Mouse (Mus musculus) midbrain, embryonic 14.5 days (tissue): ENCODE data around the gene Il34. TPM values are rescaled to one million over a fixed set of nuclear protein-coding genes. Genes with fewer than 3 reads are reported as not detected.

Source experiments
- ATAC-seq: fragments of 200-750 bp; cut with Nextera tagmentation; 2 replicates; pipeline ENCODE4 v1.8.0; 2017; ENCODE audit warnings: moderate number of reproducible peaks, moderate library complexity; ENCODE audit not compliant: low FRiP score, low TSS enrichment
- DNase-seq: peaks from one replicate; pipeline ENCODE4 v3.0.0-alpha.2; 2015
- H3K27ac ChIP-seq: fragments of 300-500 bp; sonication (generic); replicated peaks from 2 replicates; pipeline ENCODE4 v1.5.1; 2014; ENCODE audit warnings: mild to moderate bottlenecking, low read depth, low read length, moderate library complexity
- H3K27me3 ChIP-seq: fragments of 300-500 bp; sonication (generic); 2 replicates; pipeline ENCODE4 v1.6.1; 2014; ENCODE audit warnings: low read length, control low read depth, mixed read lengths; ENCODE audit not compliant: control insufficient read depth, insufficient read depth
- H3K36me3 ChIP-seq: fragments of 300-500 bp; sonication (generic); 2 replicates; pipeline ENCODE4 v1.6.1; 2014; ENCODE audit warnings: low read length, control low read depth; ENCODE audit not compliant: control insufficient read depth, insufficient read depth
- H3K4me1 ChIP-seq: fragments of 300-500 bp; sonication (generic); 2 replicates; pipeline ENCODE4 v1.6.1; 2014; ENCODE audit warnings: mild to moderate bottlenecking, antibody characterized with exemption, low read length, control low read depth; ENCODE audit not compliant: control insufficient read depth, insufficient read depth
- H3K4me2 ChIP-seq: fragments of 300-500 bp; sonication (generic); 2 replicates; pipeline ENCODE4 v1.6.1; 2014; ENCODE audit warnings: mild to moderate bottlenecking, low read length, moderate library complexity
- H3K4me3 ChIP-seq: fragments of 300-500 bp; sonication (generic); replicated peaks from 2 replicates; pipeline ENCODE4 v1.5.1; 2014; ENCODE audit warnings: low read depth, low read length
- H3K9ac ChIP-seq: fragments of 300-500 bp; sonication (generic); replicated peaks from 2 replicates; pipeline ENCODE4 v1.6.1; 2014; ENCODE audit warnings: mild to moderate bottlenecking, low read length, moderate library complexity
- H3K9me3 ChIP-seq: fragments of 300-500 bp; sonication (generic); 2 replicates; pipeline ENCODE4 v1.6.1; 2016; ENCODE audit warnings: low read length, control low read depth, mixed read lengths; ENCODE audit not compliant: control insufficient read depth
- WGBS: fragments of 180-500 bp; shearing (Covaris S2); extraction: QIAGEN DNeasy Blood & Tissue Kit; methylation state at CpG from one replicate; pipeline ENCODE4 v1.1.7; 2014; 5-methylcytosine and 5-hydroxymethylcytosine counted together
- polyA plus RNA-seq: library from polyadenylated mRNA; unstranded; fragments of >200 nt; fragmentation: Nextera tagmentation; extraction: Ambion mirVana; gene quantifications from 2 replicates; pipeline ENCODE4 v1.2.1, GENCODE M21; 2014

Gene Il34
- polyA plus RNA-seq, 1 experiment from 2014 or later, result 3.9 TPM

GRCm38 (mm10) chr8:110742452-110742818 is 63.3 kb downstream of the Il34 start:
- Histone ChIP-seq H3K9me3 (no peaks in the 10 kb centered on the region), H3K4me1 (no peaks in the 10 kb centered on the region), H3K36me3 (peaks cover 34% of the 10 kb centered on the region), H3K4me3 (no peak overlapping the region), H3K27ac (no peak overlapping the region), H3K27me3 (no peaks in the 10 kb centered on the region), H3K4me2 (no peak overlapping the region), H3K9ac (no peak overlapping the region)
- no peak for ATAC-seq
- WGBS, result 86% methylated on average over 5 of the region's 5 CpGs
- DNase-seq, result no peak

- no peaks in the 10 kb centered on the region for H3K27me3 ChIP-seq
- no peak overlapping the region for H3K4me3 ChIP-seq
- no peak overlapping the region for H3K4me2 ChIP-seq
- H3K9ac ChIP-seq, result no peak overlapping the region
- 77% methylated on average over 15 of the region's 15 CpGs for WGBS
- DNase-seq (no peak), ATAC-seq (no peak)
- H3K27ac ChIP-seq, result no peak overlapping the region
- H3K36me3 ChIP-seq, result peaks cover 39% of the 10 kb centered on the region
- H3K9me3 ChIP-seq, result no peaks in the 10 kb centered on the region
- no peaks in the 10 kb centered on the region for H3K4me1 ChIP-seq
These were observed 63.8 kb downstream of the Il34 start for GRCm38 (mm10) chr8:110741816-110742451.

- H3K4me2 ChIP-seq, result no peak overlapping the region
- H3K9ac ChIP-seq, result no peak overlapping the region
- WGBS, result 93% methylated on average over 5 of the region's 5 CpGs
- ATAC-seq (no peak), DNase-seq (no peak)
- peaks cover 50% of the 10 kb centered on the region for H3K36me3 ChIP-seq
- no peaks in the 10 kb centered on the region for H3K27me3 ChIP-seq
- H3K4me3 ChIP-seq, result no peak overlapping the region
- H3K4me1 ChIP-seq, result no peaks in the 10 kb centered on the region
- no peak overlapping the region for H3K27ac ChIP-seq
- H3K9me3 ChIP-seq, result no peaks in the 10 kb centered on the region
These were observed 65.0 kb downstream of the Il34 start for GRCm38 (mm10) chr8:110740629-110741175.

GRCm38 (mm10) chr8:110738591-110739195 is 67.0 kb downstream of the Il34 start:
- H3K4me1 ChIP-seq, result no peaks in the 10 kb centered on the region
- H3K4me2 ChIP-seq, result no peak overlapping the region
- no peak for ATAC-seq
- no peak overlapping the region for H3K27ac ChIP-seq
- H3K36me3 ChIP-seq, result peaks cover 68% of the 10 kb centered on the region
- H3K9me3 ChIP-seq, result no peaks in the 10 kb centered on the region
- no peak overlapping the region for H3K4me3 ChIP-seq
- DNase-seq, result no peak
- no peaks in the 10 kb centered on the region for H3K27me3 ChIP-seq
- 96% methylated on average over 35 of the region's 35 CpGs for WGBS
- no peak overlapping the region for H3K9ac ChIP-seq

- Histone ChIP-seq H3K4me2 (no peak overlapping the region), H3K36me3 (peaks cover 93% of the 10 kb centered on the region), H3K27me3 (no peaks in the 10 kb centered on the region), H3K4me3 (no peak overlapping the region), H3K9ac (no peak overlapping the region), H3K27ac (no peak overlapping the region), H3K9me3 (no peaks in the 10 kb centered on the region), H3K4me1 (no peaks in the 10 kb centered on the region)
- DNase-seq, result no peak
- 94% methylated on average over 8 of the region's 8 CpGs for WGBS
- no peak for ATAC-seq
These were observed 72.7 kb downstream of the Il34 start for GRCm38 (mm10) chr8:110733036-110733435.

- Histone ChIP-seq H3K27me3 (no peaks in the 10 kb centered on the region), H3K9me3 (no peaks in the 10 kb centered on the region), H3K9ac (no peak overlapping the region), H3K4me3 (no peak overlapping the region), H3K27ac (no peak overlapping the region), H3K4me2 (no peak overlapping the region), H3K36me3 (peaks cover 92% of the 10 kb centered on the region), H3K4me1 (0 out of 2 replicates have a peak, but pooled peaks cover 7% of the 10 kb centered on the region)
- 95% methylated on average over 8 of the region's 8 CpGs for WGBS
- no peak for DNase-seq
- no peak for ATAC-seq
These were observed 74.3 kb downstream of the Il34 start for GRCm38 (mm10) chr8:110731346-110731859.

- Histone ChIP-seq H3K27ac (no peak overlapping the region), H3K9me3 (no peaks in the 10 kb centered on the region), H3K9ac (no peak overlapping the region), H3K4me3 (no peak overlapping the region), H3K4me2 (no peak overlapping the region), H3K36me3 (peaks cover 59% of the 10 kb centered on the region), H3K4me1 (peaks cover 35% of the 10 kb centered on the region; the same call in 1 of the 2 replicates), H3K27me3 (no peaks in the 10 kb centered on the region)
- 10% methylated on average over 18 of the region's 18 CpGs for WGBS
- ATAC-seq (peak; percentile 49; the same call in 1 of the 2 replicates), DNase-seq (peak; percentile 87)
These were observed 78.8 kb downstream of the Il34 start for GRCm38 (mm10) chr8:110726893-110727292.

- peak overlapping the region; percentile 31 for H3K9ac ChIP-seq
- no peak for ATAC-seq
- DNase-seq, result no peak
- H3K4me1 ChIP-seq, result peaks cover 41% of the 10 kb centered on the region
- H3K9me3 ChIP-seq, result no peaks in the 10 kb centered on the region
- H3K4me2 ChIP-seq, result peak overlapping the region; percentile 17
- no peaks in the 10 kb centered on the region for H3K27me3 ChIP-seq
- 60% methylated on average over 7 of the region's 7 CpGs for WGBS
- peaks cover 45% of the 10 kb centered on the region for H3K36me3 ChIP-seq
- no peak overlapping the region for H3K4me3 ChIP-seq
- H3K27ac ChIP-seq, result peak overlapping the region; percentile 20; the same call in 1 of the 2 replicates
These were observed 80.5 kb downstream of the Il34 start for GRCm38 (mm10) chr8:110725084-110725838.
